Mouse (Mus musculus) megakaryocyte-erythroid progenitor cell, adult 5-6 weeks (primary cell): ENCODE results near the gene Tas2r120. TPM values are rescaled to one million over a fixed set of nuclear protein-coding genes. Genes with fewer than 3 reads are reported as not detected.
"Not testable (repeated sequence)": the region's sequence is repeated elsewhere in the genome, so short reads cannot be mapped to it uniquely, and the experiment has no call there.

ENCODE experiments used
- ATAC-seq: replicated peaks from 2 replicates; pipeline ENCODE4 v1.8.0; 2016; ENCODE audit warnings: mild to moderate bottlenecking, inconsistent platforms; ENCODE audit not compliant: severe bottlenecking, poor library complexity, low FRiP score, low TSS enrichment
- total RNA-seq, 2 experiments: library from RNA; stranded (forward) in 1 of 2; stranded (reverse) in 1 of 2; fragments of 200-1000, 215-1000 nt in 1 of 2; fragments of >200 nt in 1 of 2; fragmentation: Nextera tagmentation in 1 of 2; gene quantifications; 2 replicates each; pipeline ENCODE4 v1.2.3; 2014 to 2017

Gene Tas2r120
- total RNA-seq (2014; fragmentation: Nextera tagmentation), result not detected in 2 replicates
- not detected in 2 replicates for total RNA-seq (2017)

- no peak for ATAC-seq
Observed at GRCm38 (mm10) chr6:132656653-132657052, at the start of gene Tas2r120. TSS of gene Tas2r120 (plus strand) at chr6:132656953.

- ATAC-seq, result no peak; the same call in 1 of the 2 replicates
Observed at GRCm38 (mm10) chr6:132649399-132649798, 7.4 kb upstream of the Tas2r120 start.

- ATAC-seq, result no peak
Observed at GRCm38 (mm10) chr6:132651426-132651825, 5.3 kb upstream of the Tas2r120 start, which contains the start of gene A630073D07Rik. TSS of gene A630073D07Rik (minus strand) at chr6:132651526.

GRCm38 (mm10) chr6:132691596-132691995 is 34.8 kb downstream of the Tas2r120 start:
- not testable (repeated sequence) for ATAC-seq

- no peak for ATAC-seq
Observed at GRCm38 (mm10) chr6:132700907-132701306, 44.2 kb downstream of the Tas2r120 start, which contains the start of gene Tas2r121. TSS of gene Tas2r121 (minus strand) at chr6:132701007.

Other genes with a start within 250 kb of the Tas2r120 start
- gene Prh1, start 87.1 kb upstream of the Tas2r120 start, total RNA-seq (2014; fragmentation: Nextera tagmentation), result not detected in 2 replicates
- not detected in 2 replicates for gene Prh1, start 87.1 kb upstream of the Tas2r120 start, total RNA-seq (2017)
- not detected in 2 replicates for gene Prp2, start 61.0 kb upstream of the Tas2r120 start, total RNA-seq (2014; fragmentation: Nextera tagmentation)
- not detected in 2 replicates for gene Prp2, start 61.0 kb upstream of the Tas2r120 start, total RNA-seq (2017)
- gene A630073D07Rik, start 5.4 kb upstream of the Tas2r120 start, total RNA-seq (2014; fragmentation: Nextera tagmentation), result not detected in 2 replicates
- not detected in 2 replicates for gene A630073D07Rik, start 5.4 kb upstream of the Tas2r120 start, total RNA-seq (2017)
- gene Tas2r121, start 44.1 kb downstream of the Tas2r120 start, total RNA-seq (2014; fragmentation: Nextera tagmentation), result not detected in 2 replicates
- gene Tas2r121, start 44.1 kb downstream of the Tas2r120 start, total RNA-seq (2017), result not detected in 2 replicates
- gene Tas2r122, start 55.0 kb downstream of the Tas2r120 start, total RNA-seq (2014; fragmentation: Nextera tagmentation), result not detected in 2 replicates
- not detected in 2 replicates for gene Tas2r122, start 55.0 kb downstream of the Tas2r120 start, total RNA-seq (2017)
- gene Tas2r115, start 81.1 kb downstream of the Tas2r120 start, total RNA-seq (2014; fragmentation: Nextera tagmentation), result not detected in 2 replicates
- gene Tas2r115, start 81.1 kb downstream of the Tas2r120 start, total RNA-seq (2017), result not detected in 2 replicates
- not detected in 2 replicates for gene Tas2r124, start 97.8 kb downstream of the Tas2r120 start, total RNA-seq (2014; fragmentation: Nextera tagmentation)
- not detected in 2 replicates for gene Tas2r124, start 97.8 kb downstream of the Tas2r120 start, total RNA-seq (2017)
- gene Tas2r102, start 105.2 kb downstream of the Tas2r120 start, total RNA-seq (2014; fragmentation: Nextera tagmentation), result not detected in 2 replicates
- gene Tas2r102, start 105.2 kb downstream of the Tas2r120 start, total RNA-seq (2017), result not detected in 2 replicates
- not detected in 2 replicates for gene Tas2r136, start 121.2 kb downstream of the Tas2r120 start, total RNA-seq (2014; fragmentation: Nextera tagmentation)
- not detected in 2 replicates for gene Tas2r136, start 121.2 kb downstream of the Tas2r120 start, total RNA-seq (2017)
- gene Tas2r117, start 145.9 kb downstream of the Tas2r120 start, total RNA-seq (2014; fragmentation: Nextera tagmentation), result not detected in 2 replicates
- not detected in 2 replicates for gene Tas2r117, start 145.9 kb downstream of the Tas2r120 start, total RNA-seq (2017)
- not detected in 2 replicates for gene Tas2r123, start 190.2 kb downstream of the Tas2r120 start, total RNA-seq (2014; fragmentation: Nextera tagmentation)
- not detected in 2 replicates for gene Tas2r123, start 190.2 kb downstream of the Tas2r120 start, total RNA-seq (2017)
- not detected in 2 replicates for gene Tas2r116, start 198.5 kb downstream of the Tas2r120 start, total RNA-seq (2014; fragmentation: Nextera tagmentation)
- gene Tas2r116, start 198.5 kb downstream of the Tas2r120 start, total RNA-seq (2017), result not detected in 2 replicates
- not detected in 2 replicates for gene Tas2r110, start 211.1 kb downstream of the Tas2r120 start, total RNA-seq (2014; fragmentation: Nextera tagmentation)
- not detected in 2 replicates for gene Tas2r110, start 211.1 kb downstream of the Tas2r120 start, total RNA-seq (2017)
- not detected in 2 replicates for gene Tas2r113, start 236.1 kb downstream of the Tas2r120 start, total RNA-seq (2014; fragmentation: Nextera tagmentation)
- gene Tas2r113, start 236.1 kb downstream of the Tas2r120 start, total RNA-seq (2017), result not detected in 2 replicates